ENCODE assay signal across 8 mouse cellular contexts in genomic region chr19:26606321-26607155, GRCm38 (mm10). TPM values are rescaled to one million over a fixed set of nuclear protein-coding genes. Genes with fewer than 3 reads are reported as not detected.
DNase-seq lines count a peak whose midpoint lies in the region; ATAC-seq and TF ChIP-seq lines count a peak whose summit lies in the region.

No protein-coding gene starts in this region.

- H3K4me2 ChIP-seq in forebrain, embryonic 13.5 days: peak overlapping the region; percentile 100
- peak overlapping the region; percentile 94 for H3K4me2 ChIP-seq in lung, embryonic 14.5 days
- H3K4me2 ChIP-seq in neural tube, embryonic 15.5 days: peak overlapping the region; percentile 98

- intact Hi-C loops in heart, postnatal 10 days (cut with DNase I): loop anchor here (2.0 to 5.0 kb wide), 3 partner anchors 32 to 826 kb away; no protein-coding TSS in a partner anchor

- TF ChIP-seq CTCF in bone marrow macrophage, adult 2 months (IDR thresholded peaks at IDR 0.05; ENCODE audit: low read depth, low read length): no peak
- peak; percentile 23; the same call in 1 of the 2 replicates for TF ChIP-seq CTCF in lung, embryonic 14.5 days (IDR thresholded peaks at IDR 0.05; ENCODE audit: low read depth)

- H3K27me3 ChIP-seq in forebrain, embryonic 13.5 days: peaks cover 33% of the 10 kb centered on the region
- no peaks in the 10 kb centered on the region for H3K27me3 ChIP-seq in lung, embryonic 14.5 days (ENCODE audit: insufficient read depth, low read length)
- peaks cover 8% of the 10 kb centered on the region; the same call in 1 of the 2 replicates for H3K27me3 ChIP-seq in neural tube, embryonic 15.5 days (replicated peaks)

- H3K9me3 ChIP-seq in forebrain, embryonic 13.5 days (replicated peaks): no peaks in the 10 kb centered on the region
- H3K9me3 ChIP-seq in lung, embryonic 14.5 days (ENCODE audit: low read depth, low read length): no peaks in the 10 kb centered on the region
- no peaks in the 10 kb centered on the region for H3K9me3 ChIP-seq in neural tube, embryonic 15.5 days (replicated peaks)

- peaks cover 10% of the 10 kb centered on the region for H3K4me1 ChIP-seq in bone marrow macrophage, adult 2 months (ENCODE audit: control insufficient read depth, insufficient read depth, low read length)
- H3K4me1 ChIP-seq in forebrain, embryonic 13.5 days: peaks cover 34% of the 10 kb centered on the region
- peaks cover 5% of the 10 kb centered on the region for H3K4me1 ChIP-seq in lung, embryonic 14.5 days (ENCODE audit: insufficient read depth)
- peaks cover 30% of the 10 kb centered on the region for H3K4me1 ChIP-seq in neural tube, embryonic 15.5 days

- peak overlapping the region; percentile 76 for H3K4me3 ChIP-seq in bone marrow macrophage, adult 2 months (ENCODE audit: insufficient read depth, low read length)
- peak overlapping the region; percentile 75 for H3K4me3 ChIP-seq in forebrain, embryonic 13.5 days
- peak overlapping the region; percentile 72 for H3K4me3 ChIP-seq in lung, embryonic 14.5 days (ENCODE audit: low read depth, low read length)
- H3K4me3 ChIP-seq in neural tube, embryonic 15.5 days (replicated peaks): peak overlapping the region; percentile 64

- H3K9ac ChIP-seq in forebrain, embryonic 13.5 days: peak overlapping the region; percentile 74
- peak overlapping the region; percentile 67 for H3K9ac ChIP-seq in lung, embryonic 14.5 days
- peak overlapping the region; percentile 74 for H3K9ac ChIP-seq in neural tube, embryonic 15.5 days (replicated peaks)

- no peak for TF ChIP-seq POLR2A in bone marrow macrophage, adult 2 months (IDR thresholded peaks at IDR 0.05; ENCODE audit: borderline replicate concordance, low read depth, low read length)

- peak overlapping the region; percentile 74 for H3K27ac ChIP-seq in bone marrow macrophage, adult 2 months (ENCODE audit: insufficient read depth, low read depth, low read length)
- peak overlapping the region; percentile 92; the same call in 1 of the 2 replicates for H3K27ac ChIP-seq in forebrain, embryonic 13.5 days
- peak overlapping the region; percentile 83 for H3K27ac ChIP-seq in lung, embryonic 14.5 days (ENCODE audit: low read depth)
- H3K27ac ChIP-seq in neural tube, embryonic 15.5 days (replicated peaks): peak overlapping the region; percentile 98

- DNase-seq in CD4-positive helper T cell, adult 2 months (ENCODE audit: low read depth, low spot score): peak; percentile 72
- peak; percentile 70 to 83 for DNase-seq in heart, postnatal 10 days
- peak; percentile 60 to 79 for DNase-seq in kidney, postnatal 4 days
- peak; percentile 61 for DNase-seq in lung, embryonic 14.5 days
- peak; percentile 79 for DNase-seq in testis, postnatal 10 days (ENCODE audit: low spot score)

- H3K36me3 ChIP-seq in forebrain, embryonic 13.5 days (ENCODE audit: poor library complexity, severe bottlenecking): no peaks in the 10 kb centered on the region
- H3K36me3 ChIP-seq in lung, embryonic 14.5 days (ENCODE audit: insufficient read depth): no peaks in the 10 kb centered on the region
- no peaks in the 10 kb centered on the region for H3K36me3 ChIP-seq in neural tube, embryonic 15.5 days

- WGBS in forebrain, embryonic 13.5 days: under 1% methylated on average over 53 of the region's 63 CpGs
- 1% methylated on average over 62 of the region's 63 CpGs for WGBS in lung, embryonic 14.5 days
- under 1% methylated on average over 59 of the region's 63 CpGs for WGBS in neural tube, embryonic 15.5 days

- ATAC-seq in forebrain, embryonic 13.5 days: 0 out of 2 replicates have a peak, but pooled peaks have one; percentile 2
- peak; percentile 42 for ATAC-seq in lung, embryonic 14.5 days (ENCODE audit: insufficient read depth)
- ATAC-seq in neural tube, embryonic 15.5 days (ENCODE audit: low FRiP score): peak; percentile 25

RNA-seq across cellular contexts. Expression of gene Smarca2, which starts 1.7 kb away (rescaled TPM):
- polyA plus RNA-seq in bone marrow macrophage, adult 2 months (2012; ENCODE audit: insufficient read depth, insufficient read length, missing spikeins): 58.9 and 73.9 TPM in 2 replicates
- 83.4 and 84.5 TPM in 2 replicates for polyA plus RNA-seq in forebrain, embryonic 13.5 days (2015; fragmentation: Nextera tagmentation; extraction: Ambion mirVana)
- total RNA-seq in heart, postnatal 10 days (2021): 10 to 100 TPM; 69.6 to 70.0 TPM
- 45.6 and 48.2 TPM in 2 replicates for polyA plus RNA-seq in lung, embryonic 14.5 days (2014; fragmentation: Nextera tagmentation; extraction: Ambion mirVana)
- polyA plus RNA-seq in neural tube, embryonic 15.5 days (2015; fragmentation: Nextera tagmentation; extraction: Ambion mirVana): 84.5 and 99.7 TPM in 2 replicates

Comparison
In these comparisons a context has a peak if more than half of its experiments do, and no peak if none do; other contexts are left out.
1. Peak in every context shown above with its lines: DNase-seq, ATAC-seq, H3K4me3 ChIP-seq and H3K27ac ChIP-seq.